8 mouse cellular contexts compared by ENCODE assay signal in the genomic region with DNA sequence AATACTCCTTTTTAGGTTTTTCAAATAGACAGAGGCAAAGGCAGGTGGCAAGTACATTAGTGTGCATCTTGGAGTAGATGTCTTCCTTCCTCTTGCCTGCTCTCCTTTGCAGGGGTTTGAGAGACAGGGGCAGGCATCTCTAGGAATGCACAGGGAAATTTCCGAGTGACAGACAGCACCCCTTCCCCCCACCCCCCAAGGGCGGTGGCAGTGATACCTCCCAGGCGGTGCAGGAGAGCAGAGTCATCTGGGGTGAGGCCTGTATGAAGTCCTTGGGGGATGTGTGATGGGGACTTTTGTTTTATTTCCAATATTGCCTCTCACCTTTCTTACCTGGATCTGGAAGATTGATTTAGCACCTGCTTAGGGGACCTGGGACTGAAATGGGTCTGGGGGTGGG. TPM values are rescaled to one million over a fixed set of nuclear protein-coding genes. Genes with fewer than 3 reads are reported as not detected.
DNase-seq lines count a peak whose midpoint lies in the region; ATAC-seq and TF ChIP-seq lines count a peak whose summit lies in the region.

No protein-coding gene starts in this region.

- intact Hi-C loops in heart, adult 2 months (cut with DNase I): loop anchor here (5.0 kb wide), 2 partner anchors 49 to 76 kb away; a partner anchor contains a TSS

- H3K27ac ChIP-seq in heart, adult 2 months: peak overlapping the region; percentile 63
- H3K27ac ChIP-seq in liver, embryonic 12.5 days: no peak overlapping the region

- peak overlapping the region; percentile 55 for H3K4me3 ChIP-seq in heart, adult 2 months
- peak overlapping the region; percentile 63 for H3K4me3 ChIP-seq in liver, embryonic 12.5 days

- no peaks in the 10 kb centered on the region; the same call in 1 of the 2 replicates for H3K4me1 ChIP-seq in heart, adult 2 months (ENCODE audit: control insufficient read depth, insufficient read depth, low read length)
- H3K4me1 ChIP-seq in liver, embryonic 12.5 days: peaks cover 17% of the 10 kb centered on the region

- TF ChIP-seq EP300 in heart, adult 2 months (IDR thresholded peaks at IDR 0.05; ENCODE audit: insufficient read depth, low read depth, low read length): no peak

- no peaks in the 10 kb centered on the region for H3K27me3 ChIP-seq in heart, adult 2 months (ENCODE audit: control insufficient read depth, insufficient read depth, low read length)
- H3K27me3 ChIP-seq in liver, embryonic 12.5 days (replicated peaks): peaks cover 54% of the 10 kb centered on the region

- H3K4me2 ChIP-seq in liver, embryonic 12.5 days: peak overlapping the region; percentile 91

- H3K9me3 ChIP-seq in liver, embryonic 12.5 days (replicated peaks): no peaks in the 10 kb centered on the region

- no peak for DNase-seq in heart, adult 2 months
- DNase-seq in heart, adult 9 months (ENCODE audit: low spot score in 2 of 2): no peak
- peak; percentile 27 for DNase-seq in thymus, postnatal 4 days
- DNase-seq in thymus, postnatal 0 days (ENCODE audit: low spot score): no peak
- DNase-seq in adrenal gland, adult 18-20 months (ENCODE audit: low spot score in 2 of 2): no peak
- no peak for DNase-seq in layer of hippocampus, adult 18-20 months (ENCODE audit: low spot score in 2 of 2)
- DNase-seq in yolk sac, embryonic 10.5 days (ENCODE audit: low spot score): no peak

- no peaks in the 10 kb centered on the region for H3K79me2 ChIP-seq in heart, adult 2 months (replicated peaks; ENCODE audit: control insufficient read depth, insufficient read depth, low read length)

- 13% methylated on average over 3 of the region's 3 CpGs for WGBS in heart, adult 2 months
- WGBS in liver, embryonic 12.5 days (ENCODE audit: insufficient replicate concordance): 14% methylated on average over 3 of the region's 3 CpGs

- H3K36me3 ChIP-seq in heart, adult 2 months (ENCODE audit: control insufficient read depth, insufficient read depth, low read length): no peaks in the 10 kb centered on the region
- H3K36me3 ChIP-seq in liver, embryonic 12.5 days: no peaks in the 10 kb centered on the region

- ATAC-seq in liver, embryonic 12.5 days: no peak

- no peak for TF ChIP-seq CTCF in heart, adult 2 months (IDR thresholded peaks at IDR 0.05)

- TF ChIP-seq POLR2A in heart, adult 2 months (IDR thresholded peaks at IDR 0.05; ENCODE audit: insufficient read depth, low read depth, low read length): no peak

- peak overlapping the region; percentile 92 for H3K9ac ChIP-seq in heart, adult 2 months (ENCODE audit: low read depth, low read length)
- H3K9ac ChIP-seq in liver, embryonic 12.5 days: peak overlapping the region; percentile 65

RNA-seq across cellular contexts. Expression of a gene that starts 1.2 kb away (rescaled TPM):
- total RNA-seq in heart, adult 2 months (2021): 10 to 100 TPM; 16.7 to 18.4 TPM
- 12.1 and 25.0 TPM in 2 replicates for polyA plus RNA-seq in heart, adult 2 months (2012; rRNA removed)
- polyA plus RNA-seq in thymus, postnatal 0 days (2015; fragmentation: Nextera tagmentation; extraction: Ambion mirVana): 2.2 and 2.4 TPM in 2 replicates
- polyA plus RNA-seq in liver, embryonic 12.5 days (2016; fragmentation: Nextera tagmentation; extraction: Ambion mirVana): 5.6 and 5.9 TPM in 2 replicates
- total RNA-seq in adrenal gland, adult 18-20 months (2021): 1 to 10 TPM; 4.1 to 4.4 TPM
- 10 to 100 TPM; 70.5 to 72.3 TPM for total RNA-seq in layer of hippocampus, adult 18-20 months (2021)
